Mouse (Mus musculus) hematopoietic stem cell, adult 5-6 weeks (primary cell): Measurements from ENCODE around the gene Oaz2. TPM values are rescaled to one million over a fixed set of nuclear protein-coding genes. Genes with fewer than 3 reads are reported as not detected.

ENCODE experiments used
- ATAC-seq, 2 experiments: fragments of 125-278 bp in 1 of 2; replicated peaks in 1 of 2; 2 replicates each; pipeline ENCODE4 v1.8.0; 2016 to 2017; ENCODE audit warnings: inconsistent platforms in 2 of 2, mild to moderate bottlenecking in 2 of 2, moderate number of reproducible peaks in 2 of 2, low read depth in 1 of 2, moderate TSS enrichment in 1 of 2; ENCODE audit not compliant: low FRiP score in 2 of 2, poor library complexity in 2 of 2, severe bottlenecking in 2 of 2, insufficient read depth in 1 of 2, low TSS enrichment in 1 of 2
- total RNA-seq: library from RNA; stranded (forward); fragments of 172-1452, 232-1000 nt; gene quantifications from 2 replicates; pipeline ENCODE4 v1.2.3, GENCODE M21; 2017

Gene Oaz2
- total RNA-seq, 1 experiment from 2014 or later: 58.5 TPM

- ATAC-seq: no peak
Observed at GRCm38 (mm10) chr9:65721161-65721566, 53.4 kb downstream of the Oaz2 start.

GRCm38 (mm10) chr9:65724471-65725290, 56.9 kb downstream of the Oaz2 start:
- no peak for ATAC-seq

- ATAC-seq: no peak
Observed at GRCm38 (mm10) chr9:65725291-65725622, 57.5 kb downstream of the Oaz2 start.

- no peak for ATAC-seq
Observed at GRCm38 (mm10) chr9:65726431-65726830, 58.6 kb downstream of the Oaz2 start.

- peak; percentile 58 to 71; a peak in 3 of 4 replicates for ATAC-seq
Observed at GRCm38 (mm10) chr9:65727491-65727890, 59.7 kb downstream of the Oaz2 start.

- no peak for ATAC-seq
Observed at GRCm38 (mm10) chr9:65728588-65728987, 60.8 kb downstream of the Oaz2 start.

- no peak for ATAC-seq
Observed at GRCm38 (mm10) chr9:65734931-65735330, 67.1 kb downstream of the Oaz2 start.

Other genes with a start within 250 kb of the Oaz2 start
- gene Slc51b, start 245.0 kb upstream of the Oaz2 start, total RNA-seq: not detected in 2 replicates
- 17.7 and 21.0 TPM in 2 replicates for gene Mtfmt, start 232.2 kb upstream of the Oaz2 start, total RNA-seq
- gene Spg21, start 207.1 kb upstream of the Oaz2 start, total RNA-seq: 67.1 and 82.4 TPM in 2 replicates
- not detected in 2 replicates for gene Ankdd1a, start 147.8 kb upstream of the Oaz2 start, total RNA-seq
- 41.1 and 42.4 TPM in 2 replicates for gene Plekho2, start 88.0 kb upstream of the Oaz2 start, total RNA-seq
- gene Pif1, start 80.8 kb upstream of the Oaz2 start, total RNA-seq: 6.7 and 6.8 TPM in 2 replicates
- 1.7 and 1.8 TPM in 2 replicates for gene Rbpms2, start 38.4 kb upstream of the Oaz2 start, total RNA-seq
- 5.8 and 5.9 TPM in 2 replicates for gene Zfp609, start 159.6 kb downstream of the Oaz2 start, total RNA-seq
- 114 and 135 TPM in 2 replicates for gene Pclaf, start 222.2 kb downstream of the Oaz2 start, total RNA-seq
- 24.4 and 24.5 TPM in 2 replicates for gene Trip4, start 240.8 kb downstream of the Oaz2 start, total RNA-seq
- 42.0 and 51.1 TPM in 2 replicates for gene Csnk1g1, start 240.9 kb downstream of the Oaz2 start, total RNA-seq